Mouse (Mus musculus): Measurements from ENCODE around the gene Myo16.

- TF ChIP-seq POLR2A (IDR thresholded peaks at IDR 0.05; ENCODE audit: insufficient read depth, low read depth, low read length) (no peak), CTCF (IDR thresholded peaks at IDR 0.05; ENCODE audit: insufficient read depth, low read depth, low read length) (no peak)
These were observed 316.6 kb downstream of the Myo16 start for GRCm38 (mm10) chr8:10470280-10470679.
